Mouse (Mus musculus) urinary bladder, postnatal 10 days (tissue): Measurements from ENCODE around the gene Ak1.

ENCODE experiments used
- DNase-seq: peaks from one replicate; pipeline ENCODE4 v3.0.0; 2022; ENCODE audit warnings: low spot score

Gene Ak1

GRCm38 (mm10) chr2:32628044-32628550 lies 6.5 kb downstream of the Ak1 start:
- no peak for DNase-seq

- no peak for DNase-seq
Observed at GRCm38 (mm10) chr2:32628729-32629128, 7.2 kb downstream of the Ak1 start.

- no peak for DNase-seq
Observed at GRCm38 (mm10) chr2:32629276-32629976, 7.9 kb downstream of the Ak1 start.

- no peak for DNase-seq
Observed at GRCm38 (mm10) chr2:32630036-32630435, 8.5 kb downstream of the Ak1 start.

- DNase-seq: no peak
Observed at GRCm38 (mm10) chr2:32631046-32631445, 9.5 kb downstream of the Ak1 start.

- DNase-seq: no peak
Observed at GRCm38 (mm10) chr2:32631737-32632394, 10.3 kb downstream of the Ak1 start.

- DNase-seq: no peak
Observed at GRCm38 (mm10) chr2:32633660-32634059, 12.1 kb downstream of the Ak1 start.

GRCm38 (mm10) chr2:32634277-32635105 lies 12.9 kb downstream of the Ak1 start:
- DNase-seq: no peak

GRCm38 (mm10) chr2:32636617-32637016 lies 15.1 kb downstream of the Ak1 start:
- DNase-seq: no peak

- no peak for DNase-seq
Observed at GRCm38 (mm10) chr2:32637778-32638281, 16.3 kb downstream of the Ak1 start.

GRCm38 (mm10) chr2:32639632-32640031 lies 18.1 kb downstream of the Ak1 start:
- DNase-seq: no peak

GRCm38 (mm10) chr2:32640550-32641051 lies 19.0 kb downstream of the Ak1 start:
- DNase-seq: no peak

- no peak for DNase-seq
Observed at GRCm38 (mm10) chr2:32641810-32642209, 20.3 kb downstream of the Ak1 start.

GRCm38 (mm10) chr2:32642813-32643212 lies 21.3 kb downstream of the Ak1 start:
- DNase-seq: no peak

- no peak for DNase-seq
Observed at GRCm38 (mm10) chr2:32644083-32644482, 22.5 kb downstream of the Ak1 start.

GRCm38 (mm10) chr2:32644799-32645475 lies 23.4 kb downstream of the Ak1 start:
- DNase-seq: no peak

GRCm38 (mm10) chr2:32645647-32646046 lies 24.1 kb downstream of the Ak1 start:
- no peak for DNase-seq

GRCm38 (mm10) chr2:32646379-32647056 lies 25.0 kb downstream of the Ak1 start, which contains the start of gene Eng:
TSS of gene Eng (plus strand) at chr2:32646595.
- DNase-seq: no peak

- no peak for DNase-seq
Observed at GRCm38 (mm10) chr2:32647366-32647765, 25.8 kb downstream of the Ak1 start.

GRCm38 (mm10) chr2:32653764-32654163 lies 32.2 kb downstream of the Ak1 start:
- DNase-seq: no peak
